Mouse (Mus musculus): ENCODE measurements around the gene Sept10.

Sept10 gene

GRCm38 (mm10) chr10:59221473-59222270 is at the start of gene Sept10, which contains the start of gene Sowahc:
Sept10 (minus strand) TSS chr10:59221847.
Sowahc (plus strand) TSS chr10:59221953.
- ATAC-seq (ENCODE audit: insufficient number of reproducible peaks, low FRiP score, low TSS enrichment) = peak; percentile 92

- ATAC-seq (ENCODE audit: insufficient number of reproducible peaks, low FRiP score, low TSS enrichment) = no peak
Measured at GRCm38 (mm10) chr10:59268754-59269153, 47.1 kb upstream of the Sept10 start.

GRCm38 (mm10) chr10:59268109-59268508 is 46.5 kb upstream of the Sept10 start:
- no peak for ATAC-seq (ENCODE audit: insufficient number of reproducible peaks, low FRiP score, low TSS enrichment)

- ATAC-seq (ENCODE audit: insufficient number of reproducible peaks, low FRiP score, low TSS enrichment) = no peak
Measured at GRCm38 (mm10) chr10:59267275-59267674, 45.6 kb upstream of the Sept10 start.

GRCm38 (mm10) chr10:59266097-59266496 is 44.5 kb upstream of the Sept10 start:
- ATAC-seq (ENCODE audit: insufficient number of reproducible peaks, low FRiP score, low TSS enrichment) = no peak

GRCm38 (mm10) chr10:59265674-59266073 is 44.0 kb upstream of the Sept10 start:
- no peak for ATAC-seq (ENCODE audit: insufficient number of reproducible peaks, low FRiP score, low TSS enrichment)

- ATAC-seq (ENCODE audit: insufficient number of reproducible peaks, low FRiP score, low TSS enrichment) = no peak
Measured at GRCm38 (mm10) chr10:59265067-59265466, 43.4 kb upstream of the Sept10 start.

GRCm38 (mm10) chr10:59262979-59263378 is 41.3 kb upstream of the Sept10 start:
- ATAC-seq (ENCODE audit: insufficient number of reproducible peaks, low FRiP score, low TSS enrichment) = no peak

- no peak for ATAC-seq (ENCODE audit: insufficient number of reproducible peaks, low FRiP score, low TSS enrichment)
Measured at GRCm38 (mm10) chr10:59262021-59262420, 40.4 kb upstream of the Sept10 start.

- ATAC-seq (ENCODE audit: insufficient number of reproducible peaks, low FRiP score, low TSS enrichment) = no peak
Measured at GRCm38 (mm10) chr10:59261603-59262002, 40.0 kb upstream of the Sept10 start.

- no peak for ATAC-seq (ENCODE audit: insufficient number of reproducible peaks, low FRiP score, low TSS enrichment)
Measured at GRCm38 (mm10) chr10:59259572-59259971, 37.9 kb upstream of the Sept10 start.

- ATAC-seq (ENCODE audit: insufficient number of reproducible peaks, low FRiP score, low TSS enrichment) = no peak
Measured at GRCm38 (mm10) chr10:59256533-59256932, 34.9 kb upstream of the Sept10 start.

GRCm38 (mm10) chr10:59253541-59254079 is 32.0 kb upstream of the Sept10 start:
- ATAC-seq (ENCODE audit: insufficient number of reproducible peaks, low FRiP score, low TSS enrichment) = no peak

GRCm38 (mm10) chr10:59252396-59252795 is 30.7 kb upstream of the Sept10 start:
- ATAC-seq (ENCODE audit: insufficient number of reproducible peaks, low FRiP score, low TSS enrichment) = no peak

- no peak for ATAC-seq (ENCODE audit: insufficient number of reproducible peaks, low FRiP score, low TSS enrichment)
Measured at GRCm38 (mm10) chr10:59251980-59252379, 30.3 kb upstream of the Sept10 start.

- no peak for ATAC-seq (ENCODE audit: insufficient number of reproducible peaks, low FRiP score, low TSS enrichment)
Measured at GRCm38 (mm10) chr10:59250679-59251078, 29.0 kb upstream of the Sept10 start.

GRCm38 (mm10) chr10:59249531-59249930 is 27.9 kb upstream of the Sept10 start:
- ATAC-seq (ENCODE audit: insufficient number of reproducible peaks, low FRiP score, low TSS enrichment) = no peak

GRCm38 (mm10) chr10:59241141-59241541 is 19.5 kb upstream of the Sept10 start:
- no peak for ATAC-seq (ENCODE audit: insufficient number of reproducible peaks, low FRiP score, low TSS enrichment)

GRCm38 (mm10) chr10:59237757-59238156 is 16.1 kb upstream of the Sept10 start:
- no peak for ATAC-seq (ENCODE audit: insufficient number of reproducible peaks, low FRiP score, low TSS enrichment)

- no peak for ATAC-seq (ENCODE audit: insufficient number of reproducible peaks, low FRiP score, low TSS enrichment)
Measured at GRCm38 (mm10) chr10:59236486-59236885, 14.8 kb upstream of the Sept10 start.

- no peak for ATAC-seq (ENCODE audit: insufficient number of reproducible peaks, low FRiP score, low TSS enrichment)
Measured at GRCm38 (mm10) chr10:59235847-59236246, 14.2 kb upstream of the Sept10 start.

- no peak for ATAC-seq (ENCODE audit: insufficient number of reproducible peaks, low FRiP score, low TSS enrichment)
Measured at GRCm38 (mm10) chr10:59235227-59235626, 13.6 kb upstream of the Sept10 start.

Data from cerebellum, adult (tissue).